ENCODE assay signal across 7 mouse cellular contexts in the genomic region with DNA sequence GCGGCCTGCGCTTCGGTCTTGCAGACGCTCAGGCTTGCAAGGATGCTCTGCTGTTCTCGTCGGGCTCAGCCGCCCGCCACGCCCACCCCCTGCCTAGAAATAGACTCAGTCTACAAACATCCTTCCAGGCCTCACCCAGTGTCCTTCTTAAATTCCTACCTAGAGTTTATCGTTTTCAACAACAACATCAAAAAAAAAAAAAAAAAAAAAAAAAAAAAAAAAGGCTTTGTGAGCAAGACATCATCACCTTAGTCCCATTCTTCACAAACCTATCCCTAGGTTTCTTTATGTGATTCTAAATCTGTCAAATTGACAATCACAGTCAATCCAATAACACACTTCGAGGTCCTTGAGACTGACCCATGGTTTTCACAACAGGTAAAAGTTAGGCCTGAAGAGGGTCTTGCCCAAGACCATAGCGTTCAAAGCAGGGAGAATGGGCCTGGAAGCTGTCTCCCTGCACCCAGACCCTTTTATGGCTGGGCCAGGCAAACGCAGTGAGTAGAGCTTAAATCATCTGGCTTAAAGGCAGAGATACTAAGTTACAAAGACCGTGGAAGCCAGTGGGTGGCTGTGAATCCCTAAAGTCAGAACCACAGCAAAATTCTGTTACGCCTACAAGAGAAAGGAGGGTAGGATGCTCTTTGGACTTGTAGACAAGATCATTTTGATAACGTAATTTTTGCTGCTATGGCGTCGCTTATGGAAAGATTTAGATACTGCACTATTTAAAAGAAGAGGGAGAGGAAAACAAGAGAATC. TPM values are rescaled to one million over a fixed set of nuclear protein-coding genes. Genes with fewer than 3 reads are reported as not detected.
A peak's percentile ranks its signal among the peaks of the same experiment; 100 is the strongest.
DNase-seq lines count a peak whose midpoint lies in the region; ATAC-seq and TF ChIP-seq lines count a peak whose summit lies in the region.

No protein-coding gene starts in this region.

- ATAC-seq in lung, embryonic 14.5 days (ENCODE audit: insufficient read depth), result no peak
- no peak for ATAC-seq in embryonic facial prominence, embryonic 14.5 days (ENCODE audit: low read depth)
- no peak for ATAC-seq in intestine, postnatal 0 days

- H3K9me3 ChIP-seq in lung, embryonic 14.5 days (ENCODE audit: low read depth, low read length), result no peaks in the 10 kb centered on the region
- no peaks in the 10 kb centered on the region for H3K9me3 ChIP-seq in embryonic facial prominence, embryonic 14.5 days (ENCODE audit: control insufficient read depth, low read length)
- no peaks in the 10 kb centered on the region for H3K9me3 ChIP-seq in intestine, postnatal 0 days (ENCODE audit: control insufficient read depth)

- H3K36me3 ChIP-seq in lung, embryonic 14.5 days (ENCODE audit: insufficient read depth), result no peaks in the 10 kb centered on the region
- H3K36me3 ChIP-seq in embryonic facial prominence, embryonic 14.5 days (ENCODE audit: control insufficient read depth, insufficient read depth, low read length), result no peaks in the 10 kb centered on the region
- no peaks in the 10 kb centered on the region; the same call in 1 of the 2 replicates for H3K36me3 ChIP-seq in intestine, postnatal 0 days (ENCODE audit: control insufficient read depth, insufficient read depth)
- no peaks in the 10 kb centered on the region; the same call in 1 of the 2 replicates for H3K36me3 ChIP-seq in small intestine, adult 2 months (ENCODE audit: control insufficient read depth, insufficient read depth, low read length)

- no peaks in the 10 kb centered on the region for H3K27me3 ChIP-seq in lung, embryonic 14.5 days (ENCODE audit: insufficient read depth, low read length)
- H3K27me3 ChIP-seq in embryonic facial prominence, embryonic 14.5 days (replicated peaks; ENCODE audit: control insufficient read depth, insufficient read depth, low read length), result no peaks in the 10 kb centered on the region
- no peaks in the 10 kb centered on the region for H3K27me3 ChIP-seq in intestine, postnatal 0 days (replicated peaks; ENCODE audit: control insufficient read depth, insufficient read depth, low read length)
- no peaks in the 10 kb centered on the region for H3K27me3 ChIP-seq in small intestine, adult 2 months (ENCODE audit: control insufficient read depth, insufficient read depth, low read length)

- peak overlapping the region; percentile 58 for H3K4me3 ChIP-seq in lung, embryonic 14.5 days (ENCODE audit: low read depth, low read length)
- H3K4me3 ChIP-seq in embryonic facial prominence, embryonic 14.5 days (ENCODE audit: low read depth, low read length), result peak overlapping the region; percentile 70
- peak overlapping the region; percentile 58 for H3K4me3 ChIP-seq in intestine, postnatal 0 days (ENCODE audit: low read depth, low read length)
- peak overlapping the region; percentile 55 for H3K4me3 ChIP-seq in small intestine, adult 2 months (ENCODE audit: low read depth, low read length)

- H3K9ac ChIP-seq in lung, embryonic 14.5 days, result no peak overlapping the region
- H3K9ac ChIP-seq in embryonic facial prominence, embryonic 14.5 days (ENCODE audit: low read depth, low read length), result no peak overlapping the region
- H3K9ac ChIP-seq in intestine, postnatal 0 days (ENCODE audit: low read depth, low read length), result no peak overlapping the region

- DNase-seq in lung, embryonic 14.5 days, result no peak
- DNase-seq in lung, postnatal 14 days, result no peak
- DNase-seq in embryonic facial prominence, embryonic 14.5 days (ENCODE audit: low spot score), result no peak
- no peak for DNase-seq in thymus, postnatal 25 days
- DNase-seq in adrenal gland, postnatal 36 days, result no peak

- 34% methylated on average over 18 of the region's 18 CpGs for WGBS in lung, embryonic 14.5 days
- 42% methylated on average over 14 of the region's 18 CpGs for WGBS in embryonic facial prominence, embryonic 14.5 days
- 29% methylated on average over 18 of the region's 18 CpGs for WGBS in intestine, postnatal 0 days
- WGBS in small intestine, adult 2 months, result 30% methylated on average over 18 of the region's 18 CpGs

- no peak for TF ChIP-seq CTCF in lung, embryonic 14.5 days (IDR thresholded peaks at IDR 0.05; ENCODE audit: low read depth)
- TF ChIP-seq CTCF in intestine, postnatal 0 days (IDR thresholded peaks at IDR 0.05; ENCODE audit: low read depth), result no peak
- no peak for TF ChIP-seq CTCF in small intestine, adult 2 months (IDR thresholded peaks at IDR 0.05; ENCODE audit: extremely low read depth, insufficient read length, insufficient replicate concordance, low read depth, low read length)

- H3K4me2 ChIP-seq in lung, embryonic 14.5 days, result peak overlapping the region; percentile 68
- peak overlapping the region; percentile 71 for H3K4me2 ChIP-seq in embryonic facial prominence, embryonic 14.5 days (ENCODE audit: low read depth, low read length)
- peak overlapping the region; percentile 74 for H3K4me2 ChIP-seq in intestine, postnatal 0 days (replicated peaks; ENCODE audit: low read depth)

- no peak for TF ChIP-seq POLR2A in small intestine, adult 2 months (IDR thresholded peaks at IDR 0.05; ENCODE audit: low read depth, low read length)

- no peaks in the 10 kb centered on the region for H3K4me1 ChIP-seq in lung, embryonic 14.5 days (ENCODE audit: insufficient read depth)
- no peaks in the 10 kb centered on the region for H3K4me1 ChIP-seq in embryonic facial prominence, embryonic 14.5 days (ENCODE audit: control insufficient read depth, insufficient read depth, low read length)
- H3K4me1 ChIP-seq in intestine, postnatal 0 days (replicated peaks; ENCODE audit: control insufficient read depth, insufficient read depth, low read length), result peaks cover 3% of the 10 kb centered on the region; the same call in 1 of the 2 replicates
- peaks cover 10% of the 10 kb centered on the region; the same call in 1 of the 2 replicates for H3K4me1 ChIP-seq in small intestine, adult 2 months (ENCODE audit: control insufficient read depth, insufficient read depth, insufficient read length, low read length)

- no peak overlapping the region for H3K27ac ChIP-seq in lung, embryonic 14.5 days (ENCODE audit: low read depth)
- no peak overlapping the region for H3K27ac ChIP-seq in embryonic facial prominence, embryonic 14.5 days (replicated peaks; ENCODE audit: low read depth, low read length)
- H3K27ac ChIP-seq in intestine, postnatal 0 days (ENCODE audit: low read depth, low read length), result no peak overlapping the region
- H3K27ac ChIP-seq in small intestine, adult 2 months (ENCODE audit: insufficient read depth, low read depth, low read length), result no peak overlapping the region

RNA-seq across cellular contexts. Expression of a gene that starts 0.5 kb away (rescaled TPM):
- polyA plus RNA-seq in lung, embryonic 14.5 days (2014; fragmentation: Nextera tagmentation; extraction: Ambion mirVana), result 5.0 and 6.1 TPM in 2 replicates
- 3.6 and 4.2 TPM in 2 replicates for polyA plus RNA-seq in embryonic facial prominence, embryonic 14.5 days (2014; fragmentation: Nextera tagmentation; extraction: Ambion mirVana)
- 4.0 and 4.9 TPM in 2 replicates for polyA plus RNA-seq in intestine, postnatal 0 days (2015; fragmentation: Nextera tagmentation; extraction: Ambion mirVana)
- polyA plus RNA-seq in small intestine, adult 2 months (2012; rRNA removed), result 4.5 and 9.5 TPM in 2 replicates
- 1 to 10 TPM; 3.6 to 4.3 TPM for total RNA-seq in adrenal gland, postnatal 36 days (2021)

RNA-seq across cellular contexts. Expression of a gene that starts 59.3 kb away (rescaled TPM):
- 9.6 and 10.8 TPM in 2 replicates for polyA plus RNA-seq in lung, embryonic 14.5 days (2014; fragmentation: Nextera tagmentation; extraction: Ambion mirVana)
- polyA plus RNA-seq in embryonic facial prominence, embryonic 14.5 days (2014; fragmentation: Nextera tagmentation; extraction: Ambion mirVana), result 7.3 and 9.6 TPM in 2 replicates
- polyA plus RNA-seq in intestine, postnatal 0 days (2015; fragmentation: Nextera tagmentation; extraction: Ambion mirVana), result 1.5 and 2.1 TPM in 2 replicates
- polyA plus RNA-seq in small intestine, adult 2 months (2012; rRNA removed), result 3.6 and 4.2 TPM in 2 replicates
- 1 to 10 TPM; 8.5 to 9.5 TPM for total RNA-seq in adrenal gland, postnatal 36 days (2021)
